In genomic region chr1:67061456-67062085, GRCm38 (mm10) we compare ENCODE assay signal across 8 mouse cellular contexts. TPM values are rescaled to one million over a fixed set of nuclear protein-coding genes. Genes with fewer than 3 reads are reported as not detected.
A peak's percentile ranks its signal among the peaks of the same experiment; 100 is the strongest.
DNase-seq lines count a peak whose midpoint lies in the region; ATAC-seq and TF ChIP-seq lines count a peak whose summit lies in the region.

No protein-coding gene starts in this region.

- no peak overlapping the region for H3K9ac ChIP-seq in ES-E14 (ENCODE audit: insufficient read depth, low read depth, low read length, poor library complexity, severe bottlenecking)
- no peak overlapping the region for H3K9ac ChIP-seq in embryonic facial prominence, embryonic 13.5 days
- no peak overlapping the region for H3K9ac ChIP-seq in lung, embryonic 16.5 days (ENCODE audit: low read length)

- no peaks in the 10 kb centered on the region for H3K9me3 ChIP-seq in ES-E14 (ENCODE audit: control insufficient read depth, insufficient read depth, low read depth, low read length)
- H3K9me3 ChIP-seq in embryonic facial prominence, embryonic 13.5 days, result no peaks in the 10 kb centered on the region
- no peaks in the 10 kb centered on the region for H3K9me3 ChIP-seq in lung, embryonic 16.5 days (ENCODE audit: control insufficient read depth, low read length)

- H3K4me1 ChIP-seq in ES-E14 (ENCODE audit: control insufficient read depth in 2 of 2, insufficient read depth in 2 of 2, low read length in 2 of 2, poor library complexity in 1 of 2), result no peaks in the 10 kb centered on the region
- H3K4me1 ChIP-seq in embryonic facial prominence, embryonic 13.5 days, result no peaks in the 10 kb centered on the region
- H3K4me1 ChIP-seq in lung, embryonic 16.5 days (replicated peaks; ENCODE audit: control insufficient read depth, insufficient read depth, low read length), result no peaks in the 10 kb centered on the region

- 0 out of 2 replicates have a peak, but pooled peaks have one; percentile 59 for ATAC-seq in embryonic facial prominence, embryonic 13.5 days (ENCODE audit: insufficient number of reproducible peaks, insufficient read depth, low FRiP score, low TSS enrichment, low read depth)
- peak; percentile 62; the same call in 1 of the 2 replicates for ATAC-seq in lung, embryonic 16.5 days (ENCODE audit: low read depth)

- in situ Hi-C loops in ES-E14 (cut with MboI; ENCODE audit: low sequenced_read_pairs in 2 of 2, unreplicated experiment in 2 of 2), result no loop called here

- H3K4me2 ChIP-seq in embryonic facial prominence, embryonic 13.5 days, result no peak overlapping the region
- no peak overlapping the region for H3K4me2 ChIP-seq in lung, embryonic 16.5 days (ENCODE audit: low read depth, low read length)

- no peaks in the 10 kb centered on the region for H3K27me3 ChIP-seq in embryonic facial prominence, embryonic 13.5 days
- no peaks in the 10 kb centered on the region for H3K27me3 ChIP-seq in lung, embryonic 16.5 days (ENCODE audit: control insufficient read depth, insufficient read depth, low read depth, low read length)

- 9% methylated on average over 7 of the region's 7 CpGs for WGBS in embryonic facial prominence, embryonic 13.5 days
- 4% methylated on average over 7 of the region's 7 CpGs for WGBS in lung, embryonic 16.5 days

- DNase-seq in ES-E14 (ENCODE audit: low read depth, low spot score), result peak; percentile 62
- peak; percentile 12 to 37 for DNase-seq in adrenal gland, postnatal 4 days (ENCODE audit: low spot score in 2 of 2)
- peak; percentile 73 for DNase-seq in heart, postnatal 4 days
- DNase-seq in layer of hippocampus, adult 9-10 months (ENCODE audit: low spot score), result peak; percentile 30
- DNase-seq in retina, adult 2 months (ENCODE audit: low read depth, low spot score), result peak; percentile 37
- DNase-seq in urinary bladder, postnatal 36 days (ENCODE audit: low spot score in 2 of 2), result peak; percentile 64 to 66

- H3K36me3 ChIP-seq in ES-E14 (ENCODE audit: control insufficient read depth, insufficient read depth, low read length, poor library complexity, severe bottlenecking), result no peaks in the 10 kb centered on the region
- H3K36me3 ChIP-seq in embryonic facial prominence, embryonic 13.5 days, result no peaks in the 10 kb centered on the region
- no peaks in the 10 kb centered on the region for H3K36me3 ChIP-seq in lung, embryonic 16.5 days (ENCODE audit: control insufficient read depth, insufficient read depth, low read length)

- H3K4me3 ChIP-seq in ES-E14 (ENCODE audit: insufficient read depth in 1 of 2, low read depth in 1 of 2, low read length in 2 of 2, poor library complexity in 1 of 2, severe bottlenecking in 1 of 2), result no peak overlapping the region
- H3K4me3 ChIP-seq in embryonic facial prominence, embryonic 13.5 days, result no peak overlapping the region
- H3K4me3 ChIP-seq in lung, embryonic 16.5 days (ENCODE audit: low read length), result no peak overlapping the region

- no peak overlapping the region for H3K27ac ChIP-seq in ES-E14 (ENCODE audit: insufficient read depth, low read depth, low read length, poor library complexity, severe bottlenecking)
- no peak overlapping the region for H3K27ac ChIP-seq in embryonic facial prominence, embryonic 13.5 days
- no peak overlapping the region for H3K27ac ChIP-seq in lung, embryonic 16.5 days (ENCODE audit: low read length)

TF ChIP-seq in ES-E14, 5 proteins besides CTCF, POLR2A, EP300 and RAD21:
- TF ChIP-seq ZC3H11A (IDR thresholded peaks at IDR 0.05; ENCODE audit: borderline replicate concordance, low read depth, low read length), result peak; percentile 26; the same call in 1 of the 2 replicates
- no peak for TF ChIP-seq MAFK (IDR thresholded peaks at IDR 0.05; ENCODE audit: insufficient read depth, low read depth, low read length)

RNA-seq across cellular contexts. Expression of gene Lancl1, which starts 22.9 kb away (rescaled TPM):
- total RNA-seq in ES-E14 (2012; rRNA removed), result 41.2 and 71.6 TPM in 2 replicates
- 10 to 100 TPM; 64.4 to 65.7 TPM for total RNA-seq in adrenal gland, postnatal 4 days (2021)
- 117 and 121 TPM in 2 replicates for polyA plus RNA-seq in embryonic facial prominence, embryonic 13.5 days (2015; fragmentation: Nextera tagmentation; extraction: Ambion mirVana)
- 10 to 100 TPM; 32.9 to 39.4 TPM for total RNA-seq in heart, postnatal 4 days (2021)
- 102 and 106 TPM in 2 replicates for polyA plus RNA-seq in lung, embryonic 16.5 days (2015; fragmentation: Nextera tagmentation; extraction: Ambion mirVana)
